Mouse (Mus musculus) kidney, adult 11 months (tissue): Measurements from ENCODE around the gene F12.
A peak's percentile ranks its signal among the peaks of the same experiment; 100 is the strongest.

ENCODE experiments used
- DNase-seq: peaks from one replicate; pipeline ENCODE4 v3.0.0; 2022

F12 gene

DNA sequence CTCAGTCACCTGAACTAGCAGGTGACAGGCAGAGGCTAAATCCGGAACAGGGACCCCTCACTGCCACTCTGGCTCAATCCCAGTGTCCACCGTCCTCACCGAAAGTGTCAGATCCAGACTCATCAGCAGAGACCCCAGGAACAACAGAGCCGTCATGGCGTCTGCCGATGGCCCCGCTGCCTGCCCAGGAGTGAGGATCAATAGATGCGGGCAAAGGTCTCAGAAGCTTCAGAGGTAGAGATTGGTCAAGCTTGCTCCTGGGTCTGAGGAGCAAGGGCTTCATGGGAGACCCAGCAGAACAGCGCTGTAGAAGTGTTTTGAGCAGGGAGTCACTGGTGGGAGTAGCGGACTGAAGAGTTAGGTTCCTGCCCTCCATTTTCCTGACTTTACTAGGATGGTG, at the start of gene F12:
TSS of gene F12 (minus strand) at position 181 of the 400 bp plus-strand sequence.
- no peak for DNase-seq

DNA sequence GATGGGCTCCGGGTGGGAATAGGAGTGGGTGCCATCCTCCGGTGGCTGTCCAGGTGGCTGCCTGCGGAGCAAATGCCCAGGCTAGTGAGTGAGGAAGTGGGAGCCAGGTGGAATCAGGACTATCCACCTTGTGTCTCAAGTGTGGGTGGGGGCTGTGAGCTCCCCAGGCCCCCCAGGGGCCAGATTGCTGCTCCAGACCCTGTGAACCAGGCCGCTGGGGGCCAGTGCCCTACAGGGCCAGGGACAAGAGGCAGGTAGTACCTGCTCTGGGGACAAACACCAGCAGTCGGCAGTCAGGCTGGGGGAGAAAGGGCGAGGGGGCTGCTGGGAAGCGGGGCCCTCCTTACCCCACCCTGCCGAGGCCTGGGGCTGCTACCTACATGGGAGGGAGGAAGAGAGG, 49.7 kb upstream of the F12 start:
- no peak for DNase-seq

DNA sequence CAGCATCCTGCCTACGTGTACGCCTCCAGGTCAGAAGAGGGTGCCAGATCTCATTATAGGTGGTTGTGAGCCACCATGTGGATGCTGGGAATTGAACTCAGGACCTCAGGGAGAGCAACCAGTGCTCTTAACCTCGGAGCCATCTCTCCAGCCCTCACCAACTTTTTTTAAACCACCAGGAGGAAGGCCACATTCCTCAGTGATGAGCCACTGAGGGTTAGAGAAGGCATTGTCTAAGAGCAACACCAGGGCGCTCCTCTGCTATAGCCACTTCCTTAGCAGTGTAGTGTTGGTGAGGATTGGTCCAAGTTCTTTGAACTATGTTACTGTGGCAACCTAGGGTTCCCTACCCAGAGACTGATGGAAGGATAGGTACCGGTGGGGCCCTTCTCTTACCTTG, 49.2 kb upstream of the F12 start:
- no peak for DNase-seq

DNA sequence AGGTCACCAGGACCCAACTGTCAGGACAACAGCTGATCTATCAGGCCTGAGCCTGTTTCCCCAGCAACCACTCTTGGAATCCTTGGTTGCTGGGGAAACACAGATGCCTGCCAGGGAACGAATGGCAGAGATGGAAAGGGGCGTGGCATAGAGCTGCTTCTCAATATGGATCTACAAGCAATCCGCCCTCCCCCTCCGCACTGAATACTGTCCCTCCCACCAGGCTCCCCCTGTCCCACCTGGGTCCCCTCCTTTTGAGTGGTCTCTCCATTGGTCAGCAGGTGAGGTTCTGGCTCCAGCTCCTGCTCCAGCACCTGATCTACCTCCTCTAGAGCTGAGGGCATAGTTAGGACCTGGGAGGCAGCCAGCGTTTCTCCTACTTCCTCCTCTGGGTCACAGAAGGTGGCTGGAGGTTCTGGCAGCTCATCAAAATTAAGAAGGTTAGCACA, 48.1 kb upstream of the F12 start:
- DNase-seq = peak; percentile 51

DNA sequence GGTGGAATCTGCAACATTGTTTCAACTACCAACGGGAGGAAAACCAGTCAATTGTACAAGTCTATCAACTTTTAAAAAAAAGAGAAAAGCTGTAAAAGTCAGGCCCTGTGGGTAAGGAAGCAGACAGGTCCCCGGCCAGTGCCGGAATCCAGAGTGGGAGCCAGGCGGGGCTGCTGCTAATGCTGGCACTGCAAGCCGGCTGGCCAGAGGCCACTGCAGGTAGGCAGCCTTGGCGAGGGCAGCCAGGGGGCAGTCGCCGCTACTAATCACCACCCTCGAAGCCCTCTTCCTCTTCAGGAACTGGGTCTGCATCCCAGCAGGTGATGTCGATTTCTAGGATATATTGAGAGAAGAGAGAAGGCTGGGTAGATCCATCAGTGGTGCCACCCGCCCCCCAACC, 47.4 kb upstream of the F12 start:
- DNase-seq = no peak

DNA sequence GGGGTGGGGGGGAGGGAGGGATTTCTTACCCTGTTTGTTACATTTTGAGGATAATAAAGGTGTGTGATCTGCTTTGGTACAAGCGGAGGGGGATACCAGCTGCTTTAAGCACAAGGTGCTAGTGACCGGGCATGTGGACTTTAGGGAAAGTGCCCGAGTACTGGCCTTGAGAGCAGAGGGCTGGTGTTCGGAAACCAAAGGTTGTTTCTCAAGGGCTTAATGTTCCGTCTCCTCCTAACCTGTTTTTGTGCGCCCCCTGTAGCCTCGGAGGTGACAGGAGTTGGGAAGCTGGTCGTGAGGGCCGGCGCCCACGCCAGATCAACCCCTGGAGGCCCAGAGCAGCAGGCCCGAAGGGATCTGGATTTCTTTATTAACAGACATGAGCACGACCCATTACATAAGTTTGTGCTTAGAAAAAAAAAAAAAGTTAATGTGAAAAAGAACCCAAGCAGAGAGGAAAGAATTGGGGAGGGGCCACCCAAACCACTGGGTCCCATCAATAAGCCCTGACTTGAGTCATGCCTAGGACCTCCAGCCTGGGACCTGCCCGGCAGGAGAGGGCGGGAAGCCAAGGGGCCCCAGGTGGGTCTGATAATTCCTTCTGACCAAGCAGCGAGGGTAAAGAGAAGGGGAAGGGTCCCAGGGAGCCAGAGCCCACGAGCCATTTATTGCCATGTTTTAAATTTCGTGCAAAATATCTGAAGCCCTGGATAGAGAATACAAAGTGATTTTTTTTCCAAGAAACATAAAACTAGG, 46.7 kb upstream of the F12 start:
- DNase-seq = no peak

DNA sequence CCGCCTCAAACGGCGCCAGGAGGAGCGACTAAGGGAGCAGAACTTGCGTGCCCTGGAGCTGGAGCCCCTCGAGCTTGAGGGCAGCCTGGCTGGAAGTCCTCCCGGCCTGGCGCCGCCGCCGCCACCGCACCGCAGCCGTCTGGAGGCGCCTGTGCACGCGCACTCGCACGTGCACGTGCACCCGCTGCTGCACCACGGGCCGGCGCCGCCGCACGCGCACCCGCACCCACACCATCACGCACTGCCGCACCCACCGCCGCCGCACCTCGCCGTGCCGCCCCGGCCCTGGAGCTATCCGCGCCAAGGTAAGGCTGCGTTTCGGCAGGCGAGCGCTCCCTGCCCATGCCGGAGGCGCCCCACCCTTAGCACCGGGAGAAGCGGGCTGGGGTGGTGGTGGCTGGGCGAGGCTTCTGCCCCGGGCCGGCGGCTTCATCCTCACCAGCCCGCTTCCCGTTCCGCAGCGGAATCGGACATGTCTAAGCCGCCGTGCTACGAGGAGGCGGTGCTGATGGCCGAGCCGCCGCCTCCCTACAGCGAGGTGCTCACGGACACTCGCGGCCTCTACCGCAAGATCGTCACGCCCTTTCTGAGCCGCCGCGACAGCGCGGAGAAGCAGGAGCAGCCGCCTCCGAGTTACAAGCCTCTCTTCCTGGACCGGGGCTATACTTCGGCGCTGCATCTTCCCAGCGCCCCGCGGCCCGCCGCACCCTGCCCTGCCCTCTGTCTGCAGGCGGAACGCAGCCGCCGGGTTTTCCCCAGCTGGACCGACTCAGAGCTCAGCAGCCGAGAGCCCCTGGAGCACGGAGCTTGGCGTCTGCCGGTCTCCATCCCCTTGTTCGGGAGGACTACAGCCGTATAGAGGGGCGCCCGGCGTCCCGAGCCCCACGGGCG, 45.8 kb upstream of the F12 start:
- no peak for DNase-seq

DNA sequence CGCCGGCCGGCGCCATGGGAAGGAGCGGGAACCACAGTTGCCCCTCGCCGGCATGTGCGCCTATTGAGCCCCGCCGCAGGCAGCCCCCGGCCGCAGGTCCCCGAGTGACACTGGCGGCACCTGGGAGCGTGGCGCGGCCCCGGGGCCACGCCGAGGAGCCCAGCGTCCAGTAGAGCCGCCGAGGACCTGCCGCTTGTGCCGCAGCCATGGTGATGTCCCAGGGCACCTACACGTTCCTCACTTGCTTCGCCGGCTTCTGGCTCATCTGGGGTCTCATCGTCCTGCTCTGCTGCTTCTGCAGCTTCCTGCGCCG, 45.2 kb upstream of the F12 start:
- DNase-seq = no peak

DNA sequence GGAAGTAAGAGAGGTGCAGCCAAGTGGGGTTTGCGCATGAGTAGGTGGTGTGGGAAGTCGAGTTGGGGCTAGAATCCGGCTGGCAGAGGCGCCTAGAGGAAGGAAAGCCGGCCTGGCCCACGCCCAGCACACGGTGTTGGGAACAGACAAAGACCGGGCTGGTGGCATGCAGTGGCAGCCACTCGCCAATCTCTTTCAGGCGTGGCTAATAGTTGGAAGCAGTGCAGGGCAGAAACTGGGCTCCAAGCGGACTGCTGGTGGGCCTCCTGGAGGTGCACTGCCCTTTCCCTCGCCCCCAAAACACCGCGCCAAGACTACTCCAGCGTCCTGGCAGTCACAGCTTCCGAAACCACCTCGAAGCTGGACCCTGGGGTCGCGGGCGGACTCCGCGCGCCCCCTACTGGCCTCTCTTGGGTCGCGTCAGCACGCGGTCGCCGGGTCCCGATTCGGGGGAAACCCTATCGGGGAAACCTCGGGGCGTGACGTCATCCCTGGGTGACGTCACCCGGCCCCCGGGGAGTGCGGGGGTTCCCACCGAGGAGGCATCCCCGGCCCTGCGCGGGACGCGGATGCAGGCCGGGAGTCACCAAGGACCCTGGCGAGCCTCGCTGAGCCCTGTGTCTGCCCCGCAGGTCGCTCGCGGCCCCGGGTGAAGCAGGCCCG, 44.7 kb upstream of the F12 start:
- peak; percentile 72 for DNase-seq

DNA sequence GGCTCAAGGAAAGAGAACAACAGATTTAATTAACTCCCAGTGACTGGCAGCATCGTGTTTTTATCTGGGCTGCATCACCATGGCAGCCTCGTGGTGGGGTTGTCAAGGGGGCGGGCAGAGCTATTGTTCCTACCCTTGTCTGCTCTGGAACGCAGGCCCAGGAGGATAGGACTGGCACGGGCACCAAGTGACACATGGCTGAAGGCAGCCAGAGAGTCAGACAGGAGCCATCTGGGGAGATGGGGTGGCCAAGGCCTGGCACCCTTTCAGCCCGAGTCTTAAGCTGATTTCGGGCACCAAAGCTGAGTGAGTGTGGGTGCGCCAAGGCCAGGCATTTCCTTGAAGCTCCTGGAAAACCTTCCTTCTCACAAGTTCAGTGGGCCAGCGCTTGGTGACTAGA, 43.8 kb upstream of the F12 start:
- DNase-seq = no peak

DNA sequence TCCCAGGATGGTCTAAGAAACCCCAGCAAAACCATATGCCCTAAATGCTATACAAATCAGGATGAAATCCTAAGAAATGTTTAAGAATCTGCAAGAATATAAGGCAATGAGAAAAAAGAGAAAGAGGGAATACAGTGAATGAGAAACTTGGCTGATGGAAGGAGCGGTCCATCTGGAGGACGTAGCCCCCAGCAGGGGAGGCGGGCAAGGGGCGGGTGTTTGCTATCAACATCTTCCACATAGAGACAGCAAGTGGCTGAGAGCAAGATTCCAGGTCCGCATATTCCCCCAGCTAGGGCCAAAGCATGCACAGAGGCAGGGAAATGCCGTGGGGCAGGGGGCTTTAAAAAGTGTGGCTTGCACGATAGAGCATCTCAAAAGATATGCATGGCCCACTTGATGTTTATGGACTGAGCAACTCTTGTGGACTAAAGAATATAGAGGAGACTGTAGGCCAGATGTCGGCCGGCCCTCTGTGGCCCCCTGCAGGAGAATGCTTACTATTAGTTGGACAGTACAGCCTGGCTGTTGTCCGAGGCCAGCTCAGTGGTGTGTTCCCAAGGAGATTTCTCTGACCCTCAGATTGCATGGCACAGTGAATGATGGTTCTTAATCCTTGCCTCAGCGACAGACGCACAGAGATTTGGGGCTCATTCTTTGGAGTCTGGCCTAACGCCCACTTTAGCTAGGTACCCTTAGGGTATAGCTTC, 42.4 kb upstream of the F12 start:
- DNase-seq = no peak

DNA sequence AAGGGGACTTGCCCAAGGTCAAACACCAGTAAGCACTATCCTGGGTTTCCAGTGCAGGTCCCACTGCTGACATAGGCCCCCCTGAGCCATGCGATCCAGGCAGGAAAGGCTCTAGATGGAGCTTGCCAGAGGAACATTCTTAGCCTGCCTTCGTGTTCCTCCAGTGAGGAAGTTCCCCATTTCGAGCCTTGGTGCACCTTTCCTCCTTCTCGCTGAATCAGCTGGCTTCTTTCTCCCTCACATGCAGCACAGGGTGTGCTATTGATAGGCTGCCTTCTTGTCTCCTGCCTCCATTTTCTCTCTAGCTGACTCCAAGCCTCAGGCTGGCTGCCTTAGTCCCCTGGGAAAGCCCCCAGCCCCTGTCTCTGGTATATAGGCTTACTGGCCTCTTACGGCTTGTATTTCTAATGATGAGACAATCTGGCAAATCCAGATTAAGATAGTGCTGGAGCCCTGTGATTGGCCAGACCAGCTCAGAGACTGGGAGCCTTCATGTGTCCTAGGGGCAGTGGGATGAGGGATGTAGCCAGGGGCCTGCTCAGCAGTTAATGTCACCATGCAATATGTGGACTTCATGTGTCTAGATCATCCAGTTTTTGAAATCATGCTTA, 39.3 kb upstream of the F12 start:
- DNase-seq = no peak

DNA sequence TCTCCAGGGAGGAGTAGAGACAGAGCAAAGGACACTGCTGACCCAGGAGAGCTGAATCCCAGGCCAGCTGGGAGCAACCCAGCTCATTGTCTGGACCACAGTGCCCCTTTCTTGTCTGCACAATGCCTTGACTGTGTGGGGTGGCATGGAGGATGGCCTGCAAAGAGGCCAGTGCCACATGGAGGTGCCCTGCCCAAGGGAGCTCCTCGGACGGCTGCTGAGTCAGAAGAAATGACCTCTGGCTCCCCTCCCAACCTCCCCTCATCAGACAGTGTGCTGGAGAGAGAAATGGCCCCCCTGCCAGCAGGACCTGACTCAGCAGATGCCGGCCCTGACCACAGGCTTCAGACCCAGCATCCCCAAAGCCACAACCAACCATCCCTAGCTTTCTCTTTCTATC, 38.6 kb upstream of the F12 start:
- no peak for DNase-seq

DNA sequence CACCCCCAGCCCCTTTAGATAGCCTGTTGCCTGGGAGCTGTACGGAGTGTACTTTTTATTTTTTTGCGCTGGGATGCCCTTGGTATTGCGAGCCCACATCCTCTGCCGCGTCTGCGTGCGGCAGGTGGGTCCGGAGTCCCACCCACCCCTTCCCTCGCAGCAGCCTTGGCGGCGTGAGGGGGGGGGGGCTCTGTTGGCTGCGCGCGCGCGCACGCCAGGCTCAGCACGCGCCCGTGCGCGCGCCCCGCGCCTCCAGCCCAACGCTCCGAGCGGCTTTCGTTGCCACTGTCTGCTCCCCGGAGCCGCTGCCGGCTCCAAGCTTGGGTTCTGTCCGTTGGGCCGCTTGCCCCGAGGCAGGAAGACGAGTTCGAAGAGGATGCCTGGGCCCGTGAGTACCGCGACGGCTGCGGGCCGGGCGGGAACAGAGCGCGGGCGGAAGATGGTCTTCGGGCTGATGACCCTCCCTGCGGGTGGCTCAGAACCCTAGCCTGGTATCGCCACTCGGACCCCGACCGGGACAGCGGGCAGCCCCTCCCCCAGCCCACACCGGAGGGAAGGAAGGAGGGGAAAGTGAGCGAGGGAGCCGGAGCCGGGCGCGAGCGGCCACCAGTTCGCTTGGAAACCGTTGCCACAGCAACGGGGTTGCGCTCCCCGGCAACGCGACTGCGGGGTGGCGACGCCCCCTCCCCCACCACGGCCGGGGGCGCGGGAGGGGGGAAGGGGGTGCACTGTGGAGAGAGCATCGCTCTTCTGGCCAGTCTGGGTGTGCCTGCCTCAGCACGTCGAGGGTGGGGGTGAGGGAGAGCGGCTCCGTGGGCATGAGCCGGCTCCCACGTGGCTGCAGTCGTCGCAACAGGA, 37.7 kb upstream of the F12 start, which contains the start of gene Prr7:
TSS of gene Prr7 (plus strand) at position 241 of the 858 bp plus-strand sequence.
- DNase-seq = no peak

DNA sequence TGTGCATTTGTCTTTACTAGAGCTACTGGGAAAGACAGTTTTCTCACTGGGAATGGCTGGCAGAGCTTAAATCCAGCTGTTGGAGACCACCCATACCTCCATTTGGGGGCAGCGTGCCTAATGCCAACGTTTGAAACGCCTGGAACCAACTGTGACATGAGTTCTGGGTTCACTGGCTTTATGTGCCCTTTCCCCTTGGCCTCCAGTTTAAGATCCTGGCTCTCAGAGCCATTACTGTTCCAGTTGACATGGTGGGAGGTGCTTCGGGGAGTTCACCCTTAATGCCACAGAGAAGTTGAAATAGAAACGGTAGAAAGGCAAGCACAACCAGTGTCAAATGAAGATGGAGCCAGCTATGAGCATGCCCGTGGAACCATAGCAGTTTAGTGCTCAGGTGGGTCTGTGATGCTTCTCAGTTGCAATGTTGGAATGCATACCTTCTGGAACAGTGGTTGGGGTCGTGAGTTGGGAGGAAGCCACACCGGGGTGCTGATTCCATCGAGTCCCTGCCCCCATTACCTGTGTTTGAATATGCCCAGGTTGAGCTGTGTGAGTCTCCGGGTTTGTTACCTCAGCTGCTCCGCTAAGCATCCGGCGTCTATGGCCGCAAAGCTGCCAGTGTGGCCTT, 36.9 kb upstream of the F12 start:
- DNase-seq = no peak

DNA sequence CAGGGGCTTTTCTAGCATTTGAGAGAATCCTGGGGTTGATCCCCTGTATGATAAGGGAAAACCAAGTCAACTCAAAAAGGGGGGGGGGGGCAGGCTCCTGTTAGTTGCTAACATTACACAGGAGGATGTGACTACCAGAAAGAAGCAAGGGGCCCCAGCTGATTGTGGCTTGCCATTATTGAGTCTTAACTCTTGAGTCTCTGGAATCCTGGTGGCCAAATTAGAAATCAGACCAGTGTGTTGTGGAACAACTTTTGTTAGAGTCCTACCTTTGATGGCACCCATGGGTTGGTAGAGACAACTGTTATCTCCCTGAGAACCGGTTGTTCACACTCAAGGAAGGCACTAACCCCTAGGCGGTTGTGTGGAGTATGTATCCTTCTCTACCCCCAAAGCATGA, 36.4 kb upstream of the F12 start:
- no peak for DNase-seq

DNA sequence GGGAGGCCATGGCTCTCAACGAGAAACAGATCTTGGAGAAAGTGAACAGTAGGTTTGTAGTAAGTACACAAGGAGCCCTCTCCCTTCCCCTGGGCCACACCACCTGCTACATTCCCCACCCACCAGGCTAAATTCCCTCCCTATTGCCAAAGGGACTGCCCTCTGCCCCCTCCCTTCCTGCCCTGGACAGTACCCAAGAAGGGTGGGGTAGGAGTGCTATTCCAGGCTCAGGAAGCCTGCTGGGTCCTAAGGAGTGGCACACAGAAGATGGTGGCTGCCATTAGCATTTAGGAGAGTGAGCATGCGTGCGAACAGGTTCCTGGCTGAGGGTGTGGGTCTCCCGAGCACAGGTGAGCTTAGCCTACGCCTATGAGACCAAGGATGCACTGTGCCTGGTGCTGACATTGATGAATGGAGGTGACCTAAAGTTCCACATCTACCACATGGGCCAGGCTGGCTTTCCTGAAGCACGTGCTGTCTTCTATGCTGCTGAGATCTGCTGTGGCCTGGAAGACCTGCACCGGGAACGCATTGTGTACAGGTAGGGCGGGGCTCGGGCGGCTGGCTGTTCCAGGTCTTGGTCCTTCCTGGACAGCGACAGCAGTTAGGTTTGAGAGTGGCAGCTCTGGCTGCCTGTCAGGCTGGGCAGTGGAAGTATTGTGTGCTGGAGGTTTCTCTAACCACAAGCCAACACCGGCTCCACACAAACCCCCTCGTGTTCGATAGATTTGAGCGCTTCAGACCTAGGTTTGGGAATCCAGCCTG, 25.4 kb upstream of the F12 start:
- DNase-seq = peak; percentile 36

DNA sequence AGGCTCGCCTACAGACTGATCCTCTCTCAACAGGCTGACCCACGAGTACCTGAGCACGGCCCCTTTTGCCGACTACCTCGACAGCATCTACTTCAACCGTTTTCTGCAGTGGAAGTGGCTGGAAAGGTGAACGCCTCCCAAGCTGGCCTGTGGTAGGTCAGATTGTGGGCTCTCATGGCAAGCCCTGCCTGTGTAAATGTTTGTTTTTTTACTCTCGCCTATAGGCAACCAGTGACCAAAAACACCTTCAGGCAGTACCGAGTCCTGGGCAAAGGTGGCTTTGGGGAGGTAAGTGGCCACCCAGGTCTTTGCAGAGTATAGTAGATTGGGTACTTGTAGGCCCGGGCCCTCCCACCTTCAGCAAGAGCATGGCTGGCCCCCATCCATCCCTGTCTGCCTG, 24.7 kb upstream of the F12 start:
- DNase-seq = no peak

DNA sequence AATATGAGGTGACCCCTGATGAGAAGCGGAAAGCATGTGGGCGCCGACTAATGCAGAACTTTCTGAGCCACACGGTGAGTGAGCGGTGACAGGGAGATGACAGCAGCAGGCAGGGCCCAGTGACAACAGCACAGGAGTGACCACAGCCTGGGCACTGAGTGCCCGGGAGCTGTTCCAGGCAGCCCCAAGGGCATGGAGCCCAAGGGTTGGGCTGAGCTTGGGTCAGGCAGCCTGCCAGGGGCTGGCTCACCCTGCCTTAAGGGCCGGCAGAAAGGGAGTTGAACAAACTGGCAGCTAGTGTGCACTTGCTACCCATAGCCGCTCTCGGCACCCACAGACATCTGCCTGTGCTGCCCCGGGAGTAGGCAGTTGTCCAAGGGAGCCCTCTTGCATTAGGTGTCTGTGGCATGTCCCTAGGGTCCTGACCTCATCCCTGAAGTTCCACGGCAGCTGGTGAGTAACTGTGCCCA, 24.0 kb upstream of the F12 start:
- peak; percentile 39 for DNase-seq
